Mouse (Mus musculus): ENCODE results near the gene Eif3c. TPM values are rescaled to one million over a fixed set of nuclear protein-coding genes. Genes with fewer than 3 reads are reported as not detected.

The Eif3c gene
- polyA plus RNA-seq, 1 experiment, result 46.6 TPM

DNA sequence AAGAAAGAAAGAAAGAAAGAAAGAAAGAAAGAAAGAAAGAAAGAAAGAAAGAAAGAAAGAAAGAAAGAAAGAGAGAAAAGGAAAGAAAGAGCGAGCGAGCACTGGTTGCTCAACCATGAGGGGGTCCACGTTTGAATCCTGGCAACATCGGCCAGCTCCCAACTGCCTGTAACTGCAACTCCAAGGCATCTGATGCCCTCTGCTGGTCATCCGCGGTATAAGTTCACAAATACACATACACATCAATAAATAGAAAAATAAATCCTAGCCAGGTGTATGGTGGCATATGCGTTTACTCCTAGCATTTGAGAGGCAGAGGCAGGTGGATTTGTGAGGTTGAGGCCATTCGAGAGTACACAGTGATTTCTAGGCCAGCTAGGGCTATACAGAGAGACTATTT lies 10.7 kb upstream of the Eif3c start:
- Histone ChIP-seq H3K4me1 (peaks cover 15% of the 10 kb centered on the region), H3K36me3 (replicated peaks; ENCODE audit: low read length) (peaks cover 89% of the 10 kb centered on the region), H3K27me3 (replicated peaks) (no peaks in the 10 kb centered on the region), H3K9me3 (no peaks in the 10 kb centered on the region), H3K4me3 (replicated peaks) (no peak overlapping the region)
- TF ChIP-seq GATA1 (IDR thresholded peaks at IDR 0.05; ENCODE audit: borderline replicate concordance, low read length), result no peak
- no peak for TF ChIP-seq FLI1 (IDR thresholded peaks at IDR 0.05; ENCODE audit: low read length)

DNA sequence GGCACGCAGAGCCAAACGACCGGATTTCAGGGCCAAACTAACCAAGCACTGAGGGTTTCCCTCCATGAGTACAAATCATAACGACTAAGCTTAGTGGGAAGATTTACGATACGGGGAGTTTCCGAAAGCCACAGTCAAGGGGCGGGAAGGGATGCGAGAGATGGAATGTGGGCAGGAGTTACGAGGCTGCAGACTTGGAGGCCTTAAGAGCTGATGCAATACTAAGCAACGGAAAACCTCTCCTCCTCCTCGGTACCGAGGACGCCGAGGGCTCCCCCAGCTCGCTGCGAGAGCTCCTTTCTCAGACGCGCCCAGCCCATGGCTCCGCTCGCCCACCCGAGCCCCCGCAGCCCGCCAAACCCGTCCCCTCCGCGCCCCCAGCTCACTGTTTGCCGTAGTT lies 518 bp downstream of the Eif3c start:
- Histone ChIP-seq H3K27me3 (replicated peaks) (no peaks in the 10 kb centered on the region), H3K4me3 (replicated peaks) (peak overlapping the region; percentile 98), H3K4me1 (peaks cover 11% of the 10 kb centered on the region; the same call in 1 of the 2 replicates), H3K36me3 (replicated peaks; ENCODE audit: low read length) (peaks cover 40% of the 10 kb centered on the region), H3K9me3 (no peaks in the 10 kb centered on the region)
- TF ChIP-seq GATA1 (IDR thresholded peaks at IDR 0.05; ENCODE audit: borderline replicate concordance, low read length) (no peak), FLI1 (IDR thresholded peaks at IDR 0.05; ENCODE audit: low read length) (no peak)

DNA sequence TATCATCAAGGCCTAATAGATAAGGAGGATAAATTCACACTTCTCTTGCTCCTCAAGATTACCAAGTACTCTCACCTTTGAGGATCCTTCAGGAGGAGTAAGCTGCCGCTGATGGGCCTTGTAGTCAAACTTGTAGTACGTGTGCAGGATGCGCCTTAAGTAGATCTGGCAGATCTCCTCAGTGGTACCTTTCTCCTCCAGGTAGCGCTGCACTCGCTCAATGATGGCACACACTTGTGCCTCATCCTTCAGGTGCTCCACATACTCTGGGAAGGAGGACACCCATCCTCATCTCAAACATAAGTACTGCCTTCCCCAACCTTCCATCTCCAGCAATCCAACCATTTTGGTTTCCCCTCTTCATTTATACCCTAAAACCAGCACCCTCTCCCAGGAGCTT lies 9.6 kb downstream of the Eif3c start:
- Histone ChIP-seq H3K36me3 (replicated peaks; ENCODE audit: low read length) (peaks cover 97% of the 10 kb centered on the region), H3K4me3 (replicated peaks) (no peak overlapping the region), H3K4me1 (peaks cover 3% of the 10 kb centered on the region), H3K27me3 (replicated peaks) (no peaks in the 10 kb centered on the region), H3K9me3 (no peaks in the 10 kb centered on the region)
- TF ChIP-seq FLI1 (IDR thresholded peaks at IDR 0.05; ENCODE audit: low read length) (no peak), GATA1 (IDR thresholded peaks at IDR 0.05; ENCODE audit: borderline replicate concordance, low read length) (no peak)

- TF ChIP-seq FLI1 (IDR thresholded peaks at IDR 0.05; ENCODE audit: low read length) (no peak), GATA1 (IDR thresholded peaks at IDR 0.05; ENCODE audit: borderline replicate concordance, low read length) (no peak)
- Histone ChIP-seq H3K9me3 (no peaks in the 10 kb centered on the region), H3K27me3 (replicated peaks) (no peaks in the 10 kb centered on the region), H3K36me3 (replicated peaks; ENCODE audit: low read length) (peaks cover 99% of the 10 kb centered on the region), H3K4me1 (peaks cover 15% of the 10 kb centered on the region), H3K4me3 (replicated peaks) (no peak overlapping the region)
Measured at GRCm38 (mm10) chr7:126554796-126555195, 11.4 kb downstream of the Eif3c start.

DNA sequence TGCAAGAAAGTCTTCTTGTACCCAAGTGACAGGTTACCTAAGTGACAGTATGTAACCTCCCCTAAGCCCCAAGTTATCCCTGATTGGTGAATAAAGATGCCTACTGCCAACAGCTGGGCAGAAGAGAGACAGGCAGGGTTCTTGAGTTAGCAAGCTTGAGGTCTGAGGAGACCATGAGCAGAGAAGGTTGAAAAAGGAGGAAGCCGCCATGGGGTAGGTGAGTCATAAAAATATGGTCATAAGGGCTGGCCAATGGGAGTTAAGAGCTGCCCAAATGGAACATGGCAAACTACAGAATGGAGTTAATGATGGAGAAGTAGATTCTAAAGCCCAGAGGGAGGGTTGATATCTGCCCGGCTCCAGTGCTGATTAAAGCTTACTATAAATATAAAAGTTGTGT lies 20.6 kb downstream of the Eif3c start:
- H3K27me3 ChIP-seq (replicated peaks), result peaks cover 3% of the 10 kb centered on the region
- TF ChIP-seq GATA1 (IDR thresholded peaks at IDR 0.05; ENCODE audit: borderline replicate concordance, low read length), result no peak
- TF ChIP-seq FLI1 (IDR thresholded peaks at IDR 0.05; ENCODE audit: low read length), result no peak
- peaks cover 12% of the 10 kb centered on the region for H3K4me1 ChIP-seq
- H3K9me3 ChIP-seq, result no peaks in the 10 kb centered on the region
- H3K36me3 ChIP-seq (replicated peaks; ENCODE audit: low read length), result peaks cover 80% of the 10 kb centered on the region
- no peak overlapping the region for H3K4me3 ChIP-seq (replicated peaks)

GRCm38 (mm10) chr7:126541661-126542060 lies 24.6 kb downstream of the Eif3c start:
- TF ChIP-seq FLI1 (IDR thresholded peaks at IDR 0.05; ENCODE audit: low read length) (no peak), GATA1 (IDR thresholded peaks at IDR 0.05; ENCODE audit: borderline replicate concordance, low read length) (no peak)
- Histone ChIP-seq H3K27me3 (replicated peaks) (peaks cover 14% of the 10 kb centered on the region), H3K4me3 (replicated peaks) (no peak overlapping the region), H3K4me1 (peaks cover 14% of the 10 kb centered on the region; the same call in 1 of the 2 replicates), H3K9me3 (no peaks in the 10 kb centered on the region), H3K36me3 (replicated peaks; ENCODE audit: low read length) (peaks cover 41% of the 10 kb centered on the region)

- peaks cover 25% of the 10 kb centered on the region for H3K27me3 ChIP-seq (replicated peaks)
Measured at GRCm38 (mm10) chr7:126537820-126538585, 28.2 kb downstream of the Eif3c start.

DNA sequence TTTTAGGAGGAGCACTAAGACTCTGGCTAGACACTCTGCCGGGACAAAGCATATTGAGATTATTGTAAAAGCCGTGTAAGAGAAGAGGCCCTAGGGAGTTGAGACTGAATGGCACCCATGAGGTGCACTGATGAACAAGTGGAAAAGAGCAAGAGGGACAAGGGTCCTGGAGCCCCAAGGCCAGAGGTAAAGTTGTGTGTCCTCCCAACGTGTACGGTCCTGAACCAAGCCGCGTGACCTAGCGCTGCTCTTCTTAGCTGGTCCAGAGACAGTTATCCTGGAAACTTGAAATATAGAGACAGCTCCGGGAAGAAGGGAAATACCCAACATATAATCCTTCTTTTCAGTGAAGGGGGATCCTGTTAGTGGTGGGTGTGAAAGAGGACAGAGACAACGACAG lies 29.7 kb downstream of the Eif3c start:
- Histone ChIP-seq H3K9me3 (no peaks in the 10 kb centered on the region), H3K27me3 (replicated peaks) (peaks cover 25% of the 10 kb centered on the region), H3K4me3 (replicated peaks) (peak overlapping the region; percentile 91), H3K36me3 (replicated peaks; ENCODE audit: low read length) (no peaks in the 10 kb centered on the region), H3K4me1 (peaks cover 27% of the 10 kb centered on the region)
- TF ChIP-seq FLI1 (IDR thresholded peaks at IDR 0.05; ENCODE audit: low read length) (no peak), GATA1 (IDR thresholded peaks at IDR 0.05; ENCODE audit: borderline replicate concordance, low read length) (no peak)

More at GRCm38 (mm10) chr7:126537820-126538585, 28.2 kb downstream of the Eif3c start:
- H3K4me3 ChIP-seq (replicated peaks), result no peak overlapping the region
- peaks cover 5% of the 10 kb centered on the region for H3K36me3 ChIP-seq (replicated peaks; ENCODE audit: low read length)
- TF ChIP-seq FLI1 (IDR thresholded peaks at IDR 0.05; ENCODE audit: low read length) (no peak), GATA1 (IDR thresholded peaks at IDR 0.05; ENCODE audit: borderline replicate concordance, low read length) (no peak)
- peaks cover 27% of the 10 kb centered on the region for H3K4me1 ChIP-seq
- no peaks in the 10 kb centered on the region for H3K9me3 ChIP-seq

GRCm38 (mm10) chr7:126535766-126536165 lies 30.4 kb downstream of the Eif3c start:
- Histone ChIP-seq H3K27me3 (replicated peaks) (peaks cover 23% of the 10 kb centered on the region), H3K4me1 (peaks cover 27% of the 10 kb centered on the region), H3K4me3 (replicated peaks) (peak overlapping the region; percentile 91), H3K36me3 (replicated peaks; ENCODE audit: low read length) (no peaks in the 10 kb centered on the region), H3K9me3 (no peaks in the 10 kb centered on the region)
- TF ChIP-seq FLI1 (IDR thresholded peaks at IDR 0.05; ENCODE audit: low read length), result no peak
- TF ChIP-seq GATA1 (IDR thresholded peaks at IDR 0.05; ENCODE audit: borderline replicate concordance, low read length), result no peak

DNA sequence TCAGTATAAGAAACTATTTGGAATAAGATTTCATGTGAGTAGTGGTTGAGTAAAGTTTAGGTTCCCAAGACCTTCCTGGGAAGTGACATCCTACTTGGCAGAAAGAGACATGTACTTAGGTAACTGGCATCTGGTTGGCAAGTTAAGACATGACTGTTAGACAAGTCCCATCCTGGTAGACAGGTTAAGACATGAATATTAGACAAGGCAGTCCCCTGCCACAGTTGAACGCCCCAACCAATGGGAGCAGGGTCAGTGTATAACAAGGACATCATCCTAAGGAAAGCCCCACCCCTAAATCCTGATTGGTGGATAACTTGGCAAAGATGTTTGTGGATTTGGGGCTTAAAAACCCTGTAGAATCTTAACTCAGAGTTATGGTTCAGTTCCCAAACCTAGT lies 32.8 kb downstream of the Eif3c start:
- H3K4me3 ChIP-seq (replicated peaks), result no peak overlapping the region
- no peaks in the 10 kb centered on the region for H3K9me3 ChIP-seq
- peaks cover 17% of the 10 kb centered on the region for H3K4me1 ChIP-seq
- TF ChIP-seq FLI1 (IDR thresholded peaks at IDR 0.05; ENCODE audit: low read length) (no peak), GATA1 (IDR thresholded peaks at IDR 0.05; ENCODE audit: borderline replicate concordance, low read length) (no peak)
- H3K36me3 ChIP-seq (replicated peaks; ENCODE audit: low read length), result no peaks in the 10 kb centered on the region
- H3K27me3 ChIP-seq (replicated peaks), result peaks cover 16% of the 10 kb centered on the region

All from megakaryocyte, embryonic 14.5 days (primary cell).